Mouse (Mus musculus) kidney, embryonic 14.5 days (tissue): ENCODE data around the gene Tcta. TPM values are rescaled to one million over a fixed set of nuclear protein-coding genes. Genes with fewer than 3 reads are reported as not detected.

Experiments
- ATAC-seq: fragments of 200-750 bp; cut with Nextera tagmentation; 2 replicates; pipeline ENCODE4 v1.8.0; 2017; ENCODE audit warnings: moderate number of reproducible peaks, mild to moderate bottlenecking, moderate TSS enrichment, moderate library complexity; ENCODE audit not compliant: low FRiP score, low TSS enrichment
- H3K27ac ChIP-seq: fragments of 300-500 bp; sonication (generic); 2 replicates; pipeline ENCODE4 v1.5.1; 2014; ENCODE audit warnings: low read depth, mild to moderate bottlenecking, low read length, moderate library complexity, mixed read lengths
- H3K27me3 ChIP-seq: fragments of 300-500 bp; sonication (generic); 2 replicates; pipeline ENCODE4 v1.6.1; 2014; ENCODE audit warnings: mild to moderate bottlenecking, low read length; ENCODE audit not compliant: control insufficient read depth, insufficient read depth
- H3K36me3 ChIP-seq: fragments of 300-500 bp; sonication (generic); 2 replicates; pipeline ENCODE4 v1.6.1; 2014; ENCODE audit warnings: low read length, mixed read lengths; ENCODE audit not compliant: control insufficient read depth, insufficient read depth
- H3K4me1 ChIP-seq: fragments of 300-500 bp; sonication (generic); 2 replicates; pipeline ENCODE4 v1.6.1; 2014; ENCODE audit warnings: low read length, mixed read lengths; ENCODE audit not compliant: control insufficient read depth, insufficient read depth
- H3K4me2 ChIP-seq: fragments of 300-500 bp; sonication (generic); replicated peaks from 2 replicates; pipeline ENCODE4 v1.6.1; 2014; ENCODE audit warnings: low read depth, mild to moderate bottlenecking, low read length
- H3K4me3 ChIP-seq: fragments of 300-500 bp; sonication (generic); 2 replicates; pipeline ENCODE4 v1.5.1; 2014; ENCODE audit warnings: mild to moderate bottlenecking, low read length
- H3K9ac ChIP-seq: fragments of 300-500 bp; sonication (generic); 2 replicates; pipeline ENCODE4 v1.6.1; 2014; ENCODE audit warnings: low read depth, mild to moderate bottlenecking, low read length, moderate library complexity
- H3K9me3 ChIP-seq: fragments of 300-500 bp; sonication (generic); 2 replicates; pipeline ENCODE4 v1.6.1; 2016; ENCODE audit warnings: low read length; ENCODE audit not compliant: control insufficient read depth
- WGBS: fragments of 180-500 bp; shearing (Covaris S2); extraction: QIAGEN DNeasy Blood & Tissue Kit; methylation state at CpG from one replicate; pipeline ENCODE4 v1.1.7; 2014; 5-methylcytosine and 5-hydroxymethylcytosine counted together
- polyA plus RNA-seq: library from polyadenylated mRNA; unstranded; fragments of >200 nt; fragmentation: Nextera tagmentation; extraction: Ambion mirVana; gene quantifications from 2 replicates; pipeline ENCODE4 v1.2.1, GENCODE M21; 2014

Gene Tcta
- polyA plus RNA-seq, result 26.6 and 27.8 TPM in 2 replicates

DNA sequence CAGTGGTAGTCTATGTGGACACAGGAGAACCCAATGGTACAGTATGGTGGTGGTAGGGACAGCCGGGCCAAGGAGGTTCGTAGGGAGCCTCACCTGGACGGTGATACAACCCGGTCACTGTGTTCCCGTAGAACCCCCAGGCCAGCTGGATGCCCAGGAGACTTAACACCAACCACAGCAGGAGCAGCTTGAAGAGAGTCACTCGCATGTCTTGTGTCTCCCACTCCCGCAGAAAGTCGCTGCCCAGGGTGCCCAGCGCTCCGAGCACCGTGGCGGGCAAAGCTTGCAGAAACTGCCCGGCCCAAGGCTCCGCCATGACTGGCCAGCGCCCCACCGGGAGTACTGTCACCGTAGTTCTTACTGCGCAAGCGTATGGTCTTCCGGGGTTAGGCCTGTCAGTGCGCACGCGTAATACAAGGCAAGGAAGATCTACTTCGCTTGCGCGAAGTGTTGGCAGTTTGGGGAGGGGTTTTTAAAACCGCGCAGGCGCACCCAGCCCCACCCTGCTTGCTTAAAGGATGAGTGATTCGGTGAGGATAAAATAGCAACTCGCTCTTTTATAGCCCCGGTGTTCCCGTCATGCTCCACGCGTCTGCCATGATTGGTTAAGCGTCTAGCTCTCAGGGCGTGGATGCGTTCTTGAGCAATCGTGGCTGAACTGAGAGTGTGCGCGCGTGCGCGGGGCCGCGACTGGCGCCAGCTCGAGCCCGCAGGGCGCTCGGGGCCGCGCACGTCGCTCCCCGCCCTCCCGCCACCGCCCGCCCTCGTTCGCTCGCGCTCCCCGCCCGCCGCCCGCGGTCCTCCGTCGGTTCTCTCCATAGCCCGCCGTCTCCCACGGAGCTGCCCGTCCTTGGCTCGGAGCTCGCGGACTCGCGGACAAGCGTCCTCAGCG lies at the start of gene Tcta, which contains the start of gene Rhoa:
Gene Tcta (minus strand): TSS at position 532 of the 892 bp plus-strand sequence.
Gene Rhoa (plus strand): TSS at position 501 of the 892 bp plus-strand sequence.
- Histone ChIP-seq H3K9ac (peak within 1 kb of the TSS; percentile 95), H3K36me3 (peaks cover 25% of the 10 kb centered on the region), H3K27ac (peak within 1 kb of the TSS; percentile 100), H3K9me3 (no peaks in the 10 kb centered on the region), H3K27me3 (no peaks in the 10 kb centered on the region), H3K4me1 (peaks cover 24% of the 10 kb centered on the region), H3K4me2 (peak within 1 kb of the TSS; percentile 81), H3K4me3 (peak within 1 kb of the TSS; percentile 76)
- peak; percentile 98 for ATAC-seq
- under 1% methylated on average over 77 of the region's 81 CpGs for WGBS

DNA sequence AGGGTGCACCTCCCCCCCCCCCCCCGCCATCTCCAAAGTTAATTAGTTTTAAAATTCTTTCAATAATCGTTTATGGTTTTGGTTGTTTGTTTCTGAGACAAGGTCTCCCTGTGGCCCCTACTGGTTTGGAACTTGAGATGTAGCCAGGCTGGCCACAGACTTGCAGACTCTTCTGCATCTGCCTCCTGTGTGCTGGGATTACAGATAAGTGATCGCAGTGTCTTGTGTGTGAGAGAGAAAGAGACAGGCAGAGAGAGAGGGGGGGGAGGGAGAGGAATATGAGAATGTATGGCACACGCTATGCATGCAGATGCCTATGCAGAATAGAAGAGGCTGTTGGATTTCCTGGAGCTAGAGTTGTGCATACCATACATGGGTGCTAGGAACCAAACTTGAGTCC lies 43.8 kb upstream of the Tcta start:
- Histone ChIP-seq H3K36me3 (peaks cover 39% of the 10 kb centered on the region), H3K9me3 (no peaks in the 10 kb centered on the region), H3K27me3 (no peaks in the 10 kb centered on the region), H3K4me2 (no peak overlapping the region), H3K27ac (no peak overlapping the region), H3K9ac (no peak overlapping the region), H3K4me3 (no peak overlapping the region), H3K4me1 (peaks cover 7% of the 10 kb centered on the region; the same call in 1 of the 2 replicates)
- ATAC-seq, result no peak
- WGBS, result 92% methylated on average over 4 of the region's 4 CpGs

DNA sequence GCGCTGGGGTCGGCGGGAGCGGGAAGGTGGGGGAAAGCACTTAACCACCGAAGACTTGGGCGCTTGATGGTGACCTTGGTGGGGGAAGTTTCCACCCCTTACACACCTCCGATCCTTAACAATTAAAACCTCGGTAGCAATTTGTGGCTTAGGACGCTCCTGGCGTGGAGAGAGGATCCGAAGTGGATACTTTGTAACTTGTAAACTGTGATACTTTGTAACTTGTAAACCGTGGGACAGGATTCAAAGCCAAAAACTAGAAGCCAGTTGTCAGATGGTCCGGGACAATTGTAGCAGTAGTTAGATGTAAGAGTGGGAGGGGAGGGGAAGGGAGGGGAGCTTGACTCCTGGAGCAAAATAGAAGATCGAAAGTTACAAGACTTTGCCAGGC lies 42.3 kb upstream of the Tcta start:
- H3K36me3 ChIP-seq, result peaks cover 30% of the 10 kb centered on the region
- peak overlapping the region; percentile 92 for H3K4me3 ChIP-seq
- peaks cover 7% of the 10 kb centered on the region; the same call in 1 of the 2 replicates for H3K4me1 ChIP-seq
- H3K9me3 ChIP-seq, result no peaks in the 10 kb centered on the region
- 4% methylated on average over 14 of the region's 14 CpGs for WGBS
- no peaks in the 10 kb centered on the region for H3K27me3 ChIP-seq
- peak overlapping the region; percentile 99; the same call in 1 of the 2 replicates for H3K27ac ChIP-seq
- ATAC-seq, result no peak
- H3K9ac ChIP-seq, result peak overlapping the region; percentile 83
- H3K4me2 ChIP-seq, result peak overlapping the region; percentile 84

DNA sequence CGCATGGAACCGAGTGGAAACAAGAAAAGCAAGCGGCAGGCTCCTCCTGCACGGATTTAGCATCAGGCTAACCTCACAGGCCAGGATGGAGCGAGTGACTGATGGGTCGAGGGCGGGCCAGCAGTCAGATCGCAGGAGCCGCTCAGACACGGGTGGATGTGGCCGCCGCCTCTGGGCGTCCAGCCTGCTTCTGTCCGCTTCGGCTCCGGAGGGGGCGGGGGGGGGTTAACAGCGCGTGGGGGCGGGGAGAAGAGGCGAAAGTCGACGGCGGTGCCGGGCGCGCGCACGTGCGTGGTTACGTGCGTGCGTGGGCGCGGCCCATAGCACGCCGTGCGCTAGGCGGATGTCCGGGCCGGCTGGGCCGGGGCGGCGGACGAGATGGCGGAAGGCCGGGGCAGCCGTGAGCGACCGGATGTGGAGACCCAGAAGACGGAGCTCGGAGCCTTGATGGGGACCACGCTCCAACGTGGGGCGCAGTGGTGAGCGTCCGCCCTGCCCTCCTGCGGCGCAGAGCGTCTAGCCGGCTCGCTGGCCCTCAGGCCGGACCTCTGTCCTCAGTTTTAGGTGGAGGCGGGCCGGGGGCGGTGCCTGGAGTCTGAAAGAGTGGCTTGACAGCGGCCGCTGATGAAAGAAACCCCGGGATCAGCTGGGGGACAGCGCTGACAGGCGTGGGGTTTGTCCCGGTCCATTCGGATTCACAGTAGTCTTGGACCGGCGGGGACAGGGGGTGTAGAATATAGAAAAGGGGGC lies 41.8 kb upstream of the Tcta start, which contains the start of gene Usp4:
Gene Usp4 (plus strand): TSS at position 314 of the 750 bp plus-strand sequence.
- Histone ChIP-seq H3K27ac (peak within 1 kb of the TSS; percentile 99), H3K9ac (peak within 1 kb of the TSS; percentile 83), H3K9me3 (no peaks in the 10 kb centered on the region), H3K4me1 (peaks cover 7% of the 10 kb centered on the region; the same call in 1 of the 2 replicates), H3K4me3 (peak within 1 kb of the TSS; percentile 92), H3K36me3 (peaks cover 25% of the 10 kb centered on the region), H3K27me3 (no peaks in the 10 kb centered on the region), H3K4me2 (peak within 1 kb of the TSS; percentile 84)
- under 1% methylated on average over 56 of the region's 75 CpGs for WGBS
- ATAC-seq, result peak; percentile 97

DNA sequence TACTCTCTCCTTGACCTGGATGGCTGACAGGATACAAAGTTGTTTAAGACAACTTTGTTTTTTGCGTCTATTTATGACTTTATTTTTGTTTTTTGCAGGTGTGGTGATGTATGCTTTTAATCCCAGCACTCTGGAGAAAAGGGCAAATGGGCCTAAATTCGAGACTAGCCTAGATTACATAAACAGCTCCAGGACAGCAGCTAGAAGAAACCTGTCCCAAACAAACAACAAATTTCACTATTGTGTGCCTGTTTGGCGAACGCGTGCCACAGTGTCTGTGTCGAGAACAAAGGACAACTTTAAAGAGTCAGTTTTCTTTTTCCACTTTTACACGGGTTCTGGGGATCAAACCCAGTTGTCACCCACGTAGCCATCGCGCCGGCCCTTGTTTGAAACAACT lies 41.1 kb upstream of the Tcta start:
- H3K27ac ChIP-seq, result peak overlapping the region; percentile 99
- no peak for ATAC-seq
- peaks cover 7% of the 10 kb centered on the region; the same call in 1 of the 2 replicates for H3K4me1 ChIP-seq
- H3K27me3 ChIP-seq, result no peaks in the 10 kb centered on the region
- peak overlapping the region; percentile 84 for H3K4me2 ChIP-seq
- H3K4me3 ChIP-seq, result peak overlapping the region; percentile 92
- H3K36me3 ChIP-seq, result peaks cover 18% of the 10 kb centered on the region
- peak overlapping the region; percentile 83 for H3K9ac ChIP-seq
- 6% methylated on average over 11 of the region's 11 CpGs for WGBS
- no peaks in the 10 kb centered on the region for H3K9me3 ChIP-seq

DNA sequence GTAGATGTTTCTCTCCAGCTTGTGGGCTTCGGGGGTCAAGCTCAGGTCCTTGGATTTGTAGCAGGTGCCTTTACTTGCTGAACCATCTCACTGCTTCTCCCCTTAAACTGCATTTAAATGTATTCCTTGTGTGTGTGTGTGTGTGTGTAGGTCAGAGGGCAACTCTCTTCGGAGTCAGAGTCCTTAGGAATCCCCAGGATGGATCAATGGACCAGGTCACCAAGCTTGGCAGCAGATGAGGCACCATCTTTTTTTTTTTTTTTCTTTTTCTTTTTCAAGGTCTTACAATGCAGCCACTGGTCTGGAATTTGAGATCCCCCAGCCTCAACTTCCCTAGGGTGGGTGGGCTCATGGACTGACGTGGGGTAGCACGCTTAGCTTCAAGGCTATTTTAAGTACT lies 38.5 kb upstream of the Tcta start:
- H3K4me3 ChIP-seq, result no peak overlapping the region
- H3K4me1 ChIP-seq, result peaks cover 22% of the 10 kb centered on the region
- H3K4me2 ChIP-seq, result no peak overlapping the region
- 84% methylated on average over 4 of the region's 4 CpGs for WGBS
- ATAC-seq, result no peak
- no peaks in the 10 kb centered on the region for H3K9me3 ChIP-seq
- no peak overlapping the region for H3K9ac ChIP-seq
- no peaks in the 10 kb centered on the region for H3K36me3 ChIP-seq
- no peaks in the 10 kb centered on the region for H3K27me3 ChIP-seq
- no peak overlapping the region for H3K27ac ChIP-seq

DNA sequence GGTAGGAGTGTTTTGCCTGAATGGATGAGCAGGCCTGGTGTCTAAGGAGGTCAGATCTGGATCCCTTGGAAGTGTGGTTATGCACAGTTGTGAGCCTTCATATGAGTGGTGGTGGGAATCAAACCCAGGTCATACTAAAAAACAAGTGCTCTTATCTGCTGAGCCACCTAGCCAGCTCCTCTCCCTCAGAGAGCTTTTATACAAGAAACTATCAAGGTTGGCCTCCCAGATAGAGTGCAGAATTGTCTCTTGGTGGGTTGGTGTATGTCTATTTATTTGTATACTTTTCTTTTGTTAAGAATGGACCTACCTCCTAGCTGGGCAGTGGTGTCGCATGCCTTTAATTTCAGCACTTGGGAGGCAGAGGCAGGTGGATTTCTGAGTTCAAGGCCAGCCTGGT lies 37.9 kb upstream of the Tcta start:
- Histone ChIP-seq H3K27me3 (no peaks in the 10 kb centered on the region), H3K4me2 (no peak overlapping the region), H3K9ac (no peak overlapping the region), H3K4me3 (no peak overlapping the region), H3K36me3 (no peaks in the 10 kb centered on the region), H3K27ac (no peak overlapping the region), H3K4me1 (peaks cover 20% of the 10 kb centered on the region), H3K9me3 (no peaks in the 10 kb centered on the region)
- ATAC-seq, result no peak
- 91% methylated on average over 1 of the region's 1 CpGs for WGBS

DNA sequence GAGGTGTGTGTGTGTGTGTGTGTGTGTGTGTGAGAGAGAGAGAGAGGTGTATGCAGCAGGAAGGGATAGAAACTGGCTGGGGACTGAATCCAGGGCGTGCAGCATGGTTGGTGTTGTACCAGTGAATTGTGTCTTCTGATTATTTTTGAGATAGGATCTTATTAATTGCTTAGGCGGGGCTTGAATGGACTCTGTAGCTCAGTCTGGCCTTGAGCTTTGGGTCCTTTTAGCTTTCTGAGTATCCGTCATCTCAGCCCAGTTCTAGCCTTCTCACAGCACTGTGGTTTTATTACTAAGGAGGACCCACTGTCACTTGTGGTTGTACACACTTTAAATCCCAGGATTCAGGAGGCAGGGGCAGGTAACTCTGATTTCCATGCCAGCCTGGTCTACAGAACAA lies 37.4 kb upstream of the Tcta start:
- Histone ChIP-seq H3K4me2 (no peak overlapping the region), H3K36me3 (no peaks in the 10 kb centered on the region), H3K4me3 (no peak overlapping the region), H3K9ac (no peak overlapping the region), H3K27me3 (no peaks in the 10 kb centered on the region), H3K4me1 (peaks cover 17% of the 10 kb centered on the region), H3K27ac (no peak overlapping the region), H3K9me3 (no peaks in the 10 kb centered on the region)
- 76% methylated on average over 3 of the region's 3 CpGs for WGBS
- ATAC-seq, result no peak
